Mouse (Mus musculus) bone marrow, adult 2 months (tissue): Measurements from ENCODE around the gene H2al1d.
"Not testable (repeated sequence)": the region's sequence is repeated elsewhere in the genome, so short reads cannot be mapped to it uniquely, and the experiment has no call there.

Source experiments
- CTCF ChIP-seq: fragments of 200-500 bp; IDR thresholded peaks from 2 replicates; pipeline ENCODE4 v1.5.1; 2011; ENCODE audit warnings: low read length, control low read depth; ENCODE audit not compliant: control insufficient read depth, insufficient read depth
- POLR2A ChIP-seq: fragments of 200-500 bp; IDR thresholded peaks from 2 replicates; pipeline ENCODE4 v1.6.1; 2011; ENCODE audit warnings: low read depth, mild to moderate bottlenecking, control low read depth, low read length, borderline replicate concordance; ENCODE audit not compliant: control insufficient read depth

DNA sequence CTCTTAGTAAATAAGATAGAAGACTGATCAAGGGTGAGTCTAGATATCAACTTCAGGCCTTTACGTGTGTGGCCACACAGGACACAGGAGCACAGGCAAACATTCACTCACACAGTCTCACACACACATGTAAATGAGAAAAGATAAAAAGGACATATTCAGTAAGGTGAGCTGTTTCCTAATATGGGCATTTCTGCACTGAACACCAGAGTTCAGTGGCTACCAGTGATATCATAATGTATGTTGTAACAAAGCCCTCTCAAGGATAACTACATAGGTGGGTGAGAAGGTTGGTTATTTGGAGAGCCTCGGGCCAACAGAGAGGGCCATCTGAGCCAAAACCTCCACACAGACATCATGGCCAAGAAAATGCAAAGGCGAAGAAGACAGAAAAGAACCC lies 3.0 kb downstream of the H2al1d start, which contains the start of gene H2al1e:
- TF ChIP-seq CTCF, POLR2A: not testable (repeated sequence)
